Mouse (Mus musculus): Measurements from ENCODE around the gene Aurkb. TPM values are rescaled to one million over a fixed set of nuclear protein-coding genes. Genes with fewer than 3 reads are reported as not detected.

Gene Aurkb
- total RNA-seq, 2 experiments from 2014 or later: 0.54 to 0.79 TPM

DNA sequence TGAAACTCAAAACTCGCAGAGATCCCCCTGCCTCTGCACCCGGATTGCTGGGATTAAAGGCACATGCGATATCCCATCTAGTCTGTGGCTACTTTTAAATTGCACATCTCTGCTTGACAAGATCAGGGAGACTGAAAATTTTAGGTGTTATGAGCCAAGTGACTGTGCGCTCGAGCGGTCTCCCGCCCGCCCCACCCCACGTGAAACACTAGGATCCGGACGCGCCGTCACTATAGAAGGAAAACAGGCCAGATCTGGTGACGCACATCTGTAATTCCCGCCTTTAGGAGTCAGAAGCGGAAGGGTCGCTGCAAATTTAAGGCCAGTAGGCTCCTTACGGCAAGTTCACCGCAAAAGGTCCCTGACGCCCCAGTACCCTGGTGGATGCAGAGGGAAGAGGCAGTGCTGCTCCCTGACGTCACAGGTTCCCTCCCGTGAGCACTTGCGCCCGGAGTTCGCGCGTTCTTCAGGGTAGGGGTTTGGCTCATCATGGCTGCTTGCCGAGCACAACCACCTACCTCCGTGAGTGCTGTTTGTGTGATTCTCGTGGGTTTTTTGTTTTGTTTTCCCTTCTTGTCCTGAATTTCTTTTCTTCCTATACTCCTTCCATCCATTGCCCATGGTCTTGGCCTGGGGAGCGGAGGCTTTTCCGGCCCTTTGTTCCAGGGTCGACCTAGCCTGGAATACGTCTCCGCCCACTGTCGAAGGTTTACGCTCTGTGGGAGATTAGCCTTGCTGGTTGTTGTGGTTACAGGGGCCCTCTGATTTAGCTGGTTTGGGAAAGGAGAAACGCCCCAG lies 29.6 kb upstream of the Aurkb start, which contains the start of gene Ctc1:
Gene Ctc1 (plus strand): TSS at position 268 of the 798 bp plus-strand sequence.
- peak; percentile 83 for TF ChIP-seq CTCF (conservative IDR thresholded peaks at IDR 0.05)
- DNase-seq (ENCODE audit: low spot score in 2 of 2): peak; percentile 87 to 90
- Histone ChIP-seq H3K4me3 (peak within 1 kb of the TSS; percentile 56), H3K27ac (peak within 1 kb of the TSS; percentile 93)

DNA sequence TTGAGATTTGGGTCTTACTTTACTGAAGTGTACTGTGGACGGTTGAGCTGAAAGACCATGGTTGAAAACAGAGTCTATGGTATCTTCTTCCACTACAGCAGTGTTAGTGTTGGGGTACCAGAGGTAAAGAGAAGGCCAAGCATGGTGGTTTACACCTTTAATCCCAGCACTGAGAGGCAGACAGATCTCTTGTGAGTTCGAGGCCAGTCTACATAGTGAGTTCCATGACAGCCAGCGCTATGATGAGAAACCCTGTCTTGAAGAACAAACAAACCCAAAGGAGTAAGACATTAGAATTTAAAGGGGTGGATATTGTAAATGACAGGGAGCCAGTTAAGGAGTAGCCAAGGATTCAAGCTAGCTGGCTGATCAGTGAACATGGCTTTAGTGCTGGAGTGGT lies 28.7 kb upstream of the Aurkb start:
- peak overlapping the region; percentile 56 for H3K4me3 ChIP-seq
- no peak for DNase-seq (ENCODE audit: low spot score in 2 of 2)
- peak overlapping the region; percentile 93 for H3K27ac ChIP-seq
- TF ChIP-seq CTCF (conservative IDR thresholded peaks at IDR 0.05): no peak

DNA sequence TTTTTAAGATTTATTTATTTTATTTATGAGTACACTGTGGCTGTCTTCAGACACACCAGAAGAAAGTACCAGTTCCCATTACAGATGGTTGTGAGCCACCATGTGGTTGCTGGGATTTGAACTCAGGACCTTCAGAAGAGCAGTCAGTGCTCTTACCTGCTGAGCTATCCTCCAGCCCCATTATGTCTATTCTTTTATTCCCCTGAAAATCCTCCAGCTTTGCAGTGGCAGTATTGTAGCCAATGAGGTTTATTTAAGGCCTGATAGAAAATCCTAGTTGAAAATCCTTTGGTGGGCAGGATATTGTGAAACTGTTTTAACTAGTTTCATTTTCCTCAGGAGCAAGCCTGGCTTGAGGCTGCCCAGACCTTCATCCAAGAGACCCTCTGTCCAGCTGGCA lies 24.8 kb upstream of the Aurkb start:
- no peak overlapping the region for H3K27ac ChIP-seq
- no peak overlapping the region for H3K4me3 ChIP-seq
- TF ChIP-seq CTCF (conservative IDR thresholded peaks at IDR 0.05): no peak
- DNase-seq (ENCODE audit: low spot score in 2 of 2): no peak

DNA sequence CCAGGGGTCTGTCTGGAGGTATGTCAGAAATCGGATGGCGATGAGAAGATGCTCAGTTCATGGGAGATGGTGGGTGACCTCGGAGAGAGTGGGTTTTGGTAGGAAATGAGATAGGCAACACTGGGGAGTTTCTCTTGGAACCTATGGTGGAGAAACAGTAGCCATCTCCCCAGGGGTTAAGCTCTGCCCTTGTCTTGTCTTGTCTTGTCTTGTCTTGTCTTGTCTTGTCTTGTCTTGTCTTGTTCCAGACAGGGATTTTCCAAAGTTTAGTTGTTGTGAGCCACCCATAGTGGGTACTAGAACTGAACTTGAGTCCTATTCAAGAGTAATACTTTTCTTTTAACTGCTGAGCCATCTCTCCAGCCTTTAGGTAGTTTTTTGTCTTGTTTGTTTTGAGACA lies 18.9 kb upstream of the Aurkb start:
- no peak for DNase-seq (ENCODE audit: low spot score in 2 of 2)
- TF ChIP-seq CTCF (conservative IDR thresholded peaks at IDR 0.05): no peak
- H3K27ac ChIP-seq: no peak overlapping the region

DNA sequence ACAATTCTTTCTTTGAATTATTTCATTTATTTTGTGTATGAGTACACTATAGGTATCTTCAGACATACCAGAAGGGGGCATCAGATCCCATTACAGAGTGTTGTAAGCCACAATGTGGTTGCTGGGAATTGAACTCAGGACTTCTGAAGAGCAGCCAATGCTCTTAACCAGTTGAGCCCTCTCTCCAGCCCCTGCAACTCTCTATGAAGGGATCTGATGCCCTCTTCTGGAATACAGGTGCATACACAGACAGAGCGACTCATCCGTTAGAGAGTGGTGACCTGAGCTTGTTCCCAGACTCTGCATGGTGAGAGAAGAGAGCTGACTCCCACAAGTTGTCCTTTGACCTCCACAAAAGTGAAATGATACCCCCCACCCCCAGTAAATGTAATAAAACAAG lies 16.6 kb upstream of the Aurkb start:
- H3K4me3 ChIP-seq: no peak overlapping the region
- DNase-seq (ENCODE audit: low spot score in 2 of 2): no peak
- H3K27ac ChIP-seq: no peak overlapping the region
- TF ChIP-seq CTCF (conservative IDR thresholded peaks at IDR 0.05): peak; percentile 62

More for the DNA sequence above, 18.9 kb upstream of the Aurkb start:
- no peak overlapping the region for H3K4me3 ChIP-seq

DNA sequence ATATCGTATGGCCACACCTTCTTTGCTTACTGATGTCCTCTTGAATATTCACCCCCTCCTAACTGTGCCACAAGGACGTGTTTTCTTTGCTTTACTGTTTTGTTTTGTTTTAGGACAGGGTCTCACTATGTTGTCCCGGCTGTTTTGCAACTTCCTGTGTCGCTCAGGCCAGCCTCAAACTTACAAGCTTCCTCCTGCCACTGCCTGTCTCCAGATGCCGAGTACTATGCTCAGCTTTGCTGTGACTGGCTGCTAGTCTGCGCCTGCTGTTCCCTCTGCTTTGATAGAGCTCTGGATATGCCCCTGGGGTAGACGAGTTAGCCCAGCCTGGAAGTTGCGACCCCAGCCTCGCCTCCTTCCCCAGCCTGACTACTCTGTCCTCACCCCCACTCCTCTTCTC lies 11.9 kb upstream of the Aurkb start:
- DNase-seq (ENCODE audit: low spot score in 2 of 2): no peak
- no peak for TF ChIP-seq CTCF (conservative IDR thresholded peaks at IDR 0.05)
- Histone ChIP-seq H3K4me3 (no peak overlapping the region), H3K27ac (peak overlapping the region; percentile 33; the same call in 1 of the 2 replicates)

DNA sequence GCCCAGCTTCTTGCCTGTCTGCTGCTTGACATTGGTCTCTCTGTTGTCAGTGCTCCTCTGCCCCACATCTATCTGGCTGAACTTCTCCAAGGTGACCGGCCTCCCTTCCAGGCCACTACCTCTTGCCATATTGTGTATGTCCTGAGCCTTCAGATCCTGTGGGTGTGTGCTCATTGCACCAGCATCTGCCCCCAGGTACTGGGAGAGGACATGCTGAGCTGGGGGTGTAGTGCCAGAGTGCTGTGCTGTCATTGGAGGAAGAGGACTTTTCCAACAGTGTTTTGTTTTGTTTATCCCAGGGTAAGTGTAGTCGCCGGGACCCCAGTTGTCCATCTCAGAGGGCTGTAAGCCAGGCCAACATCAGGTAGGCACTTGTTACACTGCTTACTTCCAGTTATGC lies 10.9 kb upstream of the Aurkb start:
- TF ChIP-seq CTCF (conservative IDR thresholded peaks at IDR 0.05): no peak
- no peak overlapping the region; the same call in 1 of the 2 replicates for H3K27ac ChIP-seq
- no peak overlapping the region for H3K4me3 ChIP-seq
- no peak for DNase-seq (ENCODE audit: low spot score in 2 of 2)

DNA sequence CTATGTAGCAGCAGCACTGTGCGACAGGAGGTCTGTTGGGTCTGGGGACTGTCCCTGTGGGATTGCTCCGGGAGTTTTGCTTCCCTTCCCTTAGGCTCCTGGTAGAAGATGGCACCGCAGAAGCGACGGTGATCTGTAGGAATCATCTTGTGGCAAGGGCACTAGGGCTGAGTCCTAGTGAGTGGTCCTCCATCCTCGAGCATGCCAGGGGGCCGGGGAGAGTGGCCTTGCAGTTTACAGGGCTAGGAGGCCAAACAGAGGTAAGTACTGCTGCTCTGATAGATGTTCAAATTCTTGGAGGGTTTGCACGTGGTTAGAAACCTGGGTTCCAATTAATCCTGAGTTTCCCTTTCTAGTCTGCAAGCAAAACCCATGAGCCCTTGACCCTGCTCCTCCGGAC lies 10.0 kb upstream of the Aurkb start:
- DNase-seq (ENCODE audit: low spot score in 2 of 2): no peak
- peak overlapping the region; percentile 74 for H3K4me3 ChIP-seq
- no peak for TF ChIP-seq CTCF (conservative IDR thresholded peaks at IDR 0.05)
- H3K27ac ChIP-seq: peak overlapping the region; percentile 91

DNA sequence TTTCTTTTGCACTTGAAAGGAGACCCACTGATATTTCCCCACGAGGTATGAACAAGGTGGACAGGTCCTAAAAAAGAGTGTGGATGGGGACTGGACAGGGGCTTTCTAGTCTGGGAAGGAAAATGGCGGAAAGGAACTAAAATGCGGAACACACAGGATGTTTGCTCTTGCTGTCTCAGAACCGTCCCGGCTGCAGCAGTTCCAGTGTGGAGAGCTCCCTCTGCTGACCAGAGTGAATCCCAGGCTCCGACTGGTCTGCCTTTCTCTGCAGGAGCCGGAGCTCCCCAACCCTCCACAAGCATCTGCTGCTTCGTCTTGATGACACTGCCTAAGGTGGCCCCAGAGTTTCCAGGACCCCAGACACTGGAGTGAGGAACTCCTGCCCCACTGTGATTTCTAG lies 9.6 kb upstream of the Aurkb start:
- DNase-seq (ENCODE audit: low spot score in 2 of 2): peak; percentile 91 to 95
- peak; percentile 91 for TF ChIP-seq CTCF (conservative IDR thresholded peaks at IDR 0.05)
- H3K4me3 ChIP-seq: peak overlapping the region; percentile 74
- H3K27ac ChIP-seq: peak overlapping the region; percentile 91

DNA sequence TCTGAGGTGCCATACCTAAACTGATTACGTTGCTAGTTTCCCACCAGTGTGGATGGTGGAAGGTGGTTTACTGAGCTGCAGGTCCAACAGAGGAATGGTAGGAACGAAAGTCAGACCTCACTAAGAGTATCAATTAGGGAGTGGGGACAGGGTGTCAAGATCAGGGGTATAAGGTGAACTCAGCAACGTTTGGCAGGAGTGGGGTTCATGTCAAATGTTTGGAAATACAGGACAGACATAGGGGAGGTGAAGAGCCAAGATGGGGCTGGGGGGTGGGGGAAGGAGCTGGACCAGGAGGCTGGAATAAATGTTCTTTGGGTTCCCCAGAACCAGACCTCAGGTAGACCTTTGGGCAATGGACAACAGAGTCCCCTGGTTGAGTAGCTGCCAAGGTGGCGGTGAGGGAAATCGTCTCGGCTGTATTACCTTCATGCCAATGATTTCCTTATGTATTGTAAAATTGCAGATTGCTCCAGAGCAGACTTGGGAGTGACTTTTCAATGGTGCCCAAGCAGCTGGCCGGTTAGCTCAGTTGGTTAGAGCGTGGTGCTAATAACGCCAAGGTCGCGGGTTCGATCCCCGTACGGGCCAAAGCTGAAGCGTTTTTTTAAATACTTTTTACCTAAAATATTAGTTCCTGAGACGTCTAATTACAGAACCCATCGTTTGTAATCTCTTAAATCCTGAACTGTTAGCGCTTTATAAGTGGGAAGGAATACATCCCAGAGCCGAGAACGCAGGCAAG lies 8.8 kb upstream of the Aurkb start:
- peak overlapping the region; percentile 94 for H3K27ac ChIP-seq
- no peak for TF ChIP-seq CTCF (conservative IDR thresholded peaks at IDR 0.05)
- DNase-seq (ENCODE audit: low spot score in 2 of 2): peak; percentile 87 to 95
- peak overlapping the region; percentile 74 for H3K4me3 ChIP-seq

DNA sequence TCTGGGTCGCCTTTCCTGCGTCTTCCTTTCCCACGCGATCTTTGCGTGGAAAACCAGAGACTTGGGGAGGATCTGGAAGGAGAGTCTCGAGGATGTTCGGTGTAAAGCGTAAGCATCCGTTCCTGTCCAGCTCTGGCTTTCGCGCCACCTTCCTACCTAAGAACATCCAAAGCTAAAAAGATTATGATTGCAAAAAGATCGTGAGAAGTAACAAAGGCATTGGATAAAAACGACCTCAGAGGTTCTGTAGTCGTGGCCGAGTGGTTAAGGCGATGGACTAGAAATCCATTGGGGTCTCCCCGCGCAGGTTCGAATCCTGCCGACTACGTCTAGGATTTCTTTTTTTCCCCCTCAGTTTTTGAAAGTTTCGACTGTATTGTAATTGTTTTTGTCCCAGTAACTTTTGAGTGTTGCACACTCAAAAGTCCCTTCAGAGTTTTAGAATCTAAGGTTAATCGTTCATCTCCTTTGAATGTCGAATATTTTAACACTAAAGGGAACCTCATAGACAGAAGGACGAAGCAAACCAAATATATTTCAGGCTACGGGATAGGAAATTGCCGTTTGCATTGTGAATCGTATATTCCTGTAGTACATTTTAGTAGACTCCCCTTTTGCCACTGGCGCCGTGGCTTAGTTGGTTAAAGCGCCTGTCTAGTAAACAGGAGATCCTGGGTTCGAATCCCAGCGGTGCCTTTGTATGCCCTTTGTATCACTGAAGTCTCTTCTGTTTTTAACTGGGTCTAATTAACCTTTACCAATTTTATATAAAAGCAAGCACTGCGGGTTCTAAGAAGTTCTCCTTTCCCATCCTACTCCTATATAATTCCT lies 8.0 kb upstream of the Aurkb start:
- Histone ChIP-seq H3K27ac (peak overlapping the region; percentile 94), H3K4me3 (peak overlapping the region; percentile 74)
- peak; percentile 87 to 88 for DNase-seq (ENCODE audit: low spot score in 2 of 2)
- TF ChIP-seq CTCF (conservative IDR thresholded peaks at IDR 0.05): no peak

DNA sequence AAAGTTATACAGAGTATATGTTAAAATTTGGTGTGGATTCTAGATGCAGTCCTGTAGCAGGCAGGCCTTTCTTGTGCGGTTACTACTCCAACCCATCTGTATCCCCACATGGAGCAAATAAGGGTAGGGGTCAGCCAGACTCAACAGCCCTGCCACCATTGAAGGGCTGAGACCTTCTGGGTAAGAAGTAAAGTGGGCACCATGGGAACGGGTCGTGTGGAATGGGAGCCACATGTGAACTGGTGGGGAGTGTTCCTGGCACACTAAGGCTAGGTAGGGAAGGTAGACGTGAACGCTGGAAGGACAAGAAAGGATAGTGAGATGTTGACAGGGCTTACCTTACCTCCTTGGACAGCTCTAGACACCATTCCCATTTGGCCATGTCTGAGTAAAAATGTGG lies 7.3 kb upstream of the Aurkb start:
- no peak for TF ChIP-seq CTCF (conservative IDR thresholded peaks at IDR 0.05)
- DNase-seq (ENCODE audit: low spot score in 2 of 2): no peak
- Histone ChIP-seq H3K27ac (peak overlapping the region; percentile 94; the same call in 1 of the 2 replicates), H3K4me3 (no peak overlapping the region; the same call in 1 of the 2 replicates)

DNA sequence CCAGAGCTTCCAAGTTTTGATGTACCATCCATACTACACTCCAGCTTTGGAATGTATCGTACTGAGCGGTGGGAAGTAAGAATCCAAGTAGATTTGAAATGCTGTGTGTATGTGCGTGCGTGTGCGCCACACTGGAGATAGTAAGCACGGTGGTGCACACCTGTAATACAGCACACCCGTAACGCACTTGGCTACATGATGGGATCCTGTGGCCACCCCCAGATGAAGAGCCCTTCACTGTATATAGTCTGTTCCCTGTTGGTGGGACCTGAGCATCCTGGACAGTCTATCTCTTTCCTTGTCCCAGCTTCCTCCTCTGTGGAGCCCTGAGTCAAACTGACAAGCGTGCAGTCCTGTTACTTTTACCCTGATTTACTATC lies 938 bp downstream of the Aurkb start:
- no peak for TF ChIP-seq CTCF (conservative IDR thresholded peaks at IDR 0.05)
- no peak overlapping the region for H3K27ac ChIP-seq
- H3K4me3 ChIP-seq: no peak overlapping the region; the same call in 1 of the 2 replicates
- DNase-seq (ENCODE audit: low spot score in 2 of 2): no peak
